Mouse (Mus musculus): ENCODE measurements at regions not wholly inside any gene's neighbourhood (a gene's known extent, or its start where the extent isn't known, plus 50 kb on each side); places are given as distances from the start of the nearest gene placed in this dataset.
A peak's percentile ranks its signal among the peaks of the same experiment; 100 is the strongest.
"Not testable (repeated sequence)": the region's sequence is repeated elsewhere in the genome, so short reads cannot be mapped to it uniquely, and the experiment has no call there.

DNA sequence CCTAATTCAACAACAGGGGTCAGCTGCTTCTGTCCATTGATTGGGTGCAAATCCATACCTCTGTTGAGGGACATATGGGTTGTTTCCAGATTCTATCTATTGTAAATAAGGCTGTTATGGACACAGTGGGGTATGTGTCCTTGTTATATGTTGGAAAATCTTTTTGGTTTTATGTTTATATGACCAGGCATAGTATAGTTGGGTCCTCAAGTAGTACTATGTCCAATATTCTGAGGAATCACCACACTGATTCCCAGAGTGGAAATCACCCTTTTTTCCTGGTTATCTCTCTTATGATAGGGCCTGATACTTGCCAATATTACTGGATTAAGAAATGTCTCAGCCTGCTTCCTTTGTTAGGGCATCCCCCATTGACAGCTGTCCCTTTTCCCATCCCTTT is 1471.0 kb downstream of the Kcnt2 start:
- DNase-seq (ENCODE audit: low read depth, low spot score), result no peak

DNA sequence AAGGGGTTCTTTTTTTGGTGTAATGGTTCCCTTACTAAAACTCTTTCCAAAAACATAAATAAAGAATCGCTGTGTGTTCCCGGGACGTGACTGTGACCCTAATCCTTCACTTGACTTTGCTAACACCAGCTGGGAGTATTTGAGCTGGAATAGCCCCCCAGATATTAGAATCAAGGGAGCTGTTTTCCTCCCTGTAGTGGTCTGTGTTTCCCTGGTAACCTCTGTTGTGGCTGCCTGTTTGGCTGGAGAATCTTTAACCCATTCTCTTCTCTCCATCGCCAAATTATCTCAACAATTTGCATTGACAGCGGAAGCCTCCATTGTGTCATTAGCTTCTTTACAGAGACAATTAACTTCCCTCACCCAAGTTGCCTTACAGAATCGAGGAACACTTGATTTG is 1471.6 kb downstream of the Kcnt2 start:
- DNase-seq (ENCODE audit: low read depth, low spot score), result no peak

- peak; percentile 0 for DNase-seq (ENCODE audit: low read depth, low spot score)
Measured at GRCm38 (mm10) chr1:141741299-141741698, 1495.3 kb downstream of the Kcnt2 start.

DNA sequence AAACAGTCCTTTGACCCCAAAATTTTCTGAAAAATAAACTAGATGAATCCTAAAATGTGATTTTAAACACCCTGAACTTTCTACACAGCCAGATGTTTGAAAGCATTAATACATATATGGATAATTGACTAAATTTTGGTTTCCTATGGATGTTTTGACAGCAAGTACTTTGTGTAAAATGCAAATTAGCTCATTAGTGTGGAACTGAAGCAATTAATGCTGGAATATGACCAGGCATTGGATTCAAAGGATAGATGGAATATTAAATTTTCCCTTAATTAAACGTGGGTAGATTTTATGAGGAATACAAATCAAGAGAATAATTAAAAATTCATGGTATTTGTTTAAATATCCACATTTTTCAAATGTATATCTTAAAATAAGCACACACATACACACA is 1530.1 kb downstream of the Kcnt2 start:
- no peak for DNase-seq (ENCODE audit: low read depth, low spot score)

DNA sequence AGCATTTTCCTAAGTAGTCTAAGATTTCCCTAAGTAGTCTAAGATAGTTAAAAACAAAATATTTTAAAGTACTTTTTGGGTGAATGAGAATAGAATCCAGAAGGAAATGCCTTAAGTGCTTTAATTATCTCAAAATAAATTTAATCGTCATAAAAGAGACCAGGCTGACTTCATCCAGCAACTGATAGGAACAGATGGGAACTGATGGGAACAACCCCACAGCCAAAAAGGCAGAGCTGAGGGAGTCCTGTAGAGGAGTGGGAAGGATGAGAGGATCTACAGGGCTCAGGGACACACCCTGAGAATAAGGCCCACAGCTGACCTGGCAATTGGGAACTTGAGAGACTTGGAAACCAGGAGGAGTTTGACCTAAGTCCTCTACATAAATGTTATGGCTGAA is 1537.4 kb downstream of the Kcnt2 start:
- peak; percentile 58 for DNase-seq (ENCODE audit: low read depth, low spot score)

- DNase-seq (ENCODE audit: low read depth, low spot score), result peak; percentile 79
Measured at GRCm38 (mm10) chr1:141813315-141814158, 1567.6 kb downstream of the Kcnt2 start.

DNA sequence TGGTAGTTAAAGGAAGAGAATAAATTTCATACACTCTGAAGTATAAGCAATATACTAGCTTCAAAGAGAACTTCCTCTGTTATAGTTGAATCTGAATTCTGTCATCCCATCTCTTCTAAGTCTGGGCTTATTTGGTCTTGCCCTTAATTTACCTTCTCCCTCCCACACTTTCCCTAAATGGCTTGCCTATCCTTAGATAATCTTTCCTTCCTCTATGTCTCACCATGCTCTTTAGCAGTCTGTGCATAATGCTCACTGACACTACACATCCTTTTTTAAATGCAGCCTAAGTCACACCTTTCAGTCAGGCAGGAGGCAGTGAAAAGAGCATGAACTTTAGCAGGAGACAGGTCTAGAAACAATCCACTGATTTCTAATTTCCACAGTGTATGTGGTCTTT is 1585.5 kb downstream of the Kcnt2 start:
- DNase-seq (ENCODE audit: low read depth, low spot score), result peak; percentile 69

DNA sequence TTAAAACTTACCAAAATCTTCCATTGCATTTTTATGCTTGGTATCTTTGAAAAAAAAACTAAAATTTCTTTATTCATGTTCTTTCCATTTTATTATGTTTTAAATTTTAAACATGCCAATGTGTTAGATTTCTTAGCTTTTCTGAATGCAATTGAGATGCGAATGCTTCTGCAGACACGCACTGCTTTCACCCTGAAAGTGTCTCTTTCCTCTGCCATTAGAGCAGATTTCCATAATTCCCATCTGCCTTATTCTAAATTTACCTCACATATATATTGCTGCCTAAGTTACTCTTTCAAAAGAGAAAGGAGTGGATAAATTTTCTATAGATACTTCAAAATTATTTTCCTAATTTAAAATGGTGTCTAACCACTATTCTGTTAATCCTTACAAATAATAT is 1596.6 kb downstream of the Kcnt2 start:
- peak; percentile 42 for DNase-seq (ENCODE audit: low read depth, low spot score)

DNA sequence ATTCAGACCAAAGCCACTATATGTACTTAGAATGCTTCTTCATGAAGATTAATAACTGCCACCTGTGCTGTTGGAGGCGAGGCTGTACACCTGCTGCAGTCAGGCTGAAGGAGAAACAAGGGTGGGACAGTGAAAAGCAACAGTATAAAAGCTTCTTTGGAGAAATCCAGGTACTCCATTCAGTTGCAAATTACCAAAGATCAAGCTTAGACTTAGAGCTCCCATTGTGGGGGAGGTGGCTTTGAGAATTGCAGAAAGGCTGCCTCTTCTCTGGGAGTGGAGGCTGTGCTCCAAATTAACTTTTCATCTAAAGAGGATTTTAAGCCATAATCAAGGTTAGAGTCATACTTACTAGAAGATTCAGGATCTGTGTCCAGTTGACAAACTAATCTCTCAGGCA is 1607.9 kb downstream of the Kcnt2 start:
- not testable (repeated sequence) for DNase-seq (ENCODE audit: low read depth, low spot score)

- no peak for DNase-seq (ENCODE audit: low read depth, low spot score)
Measured at GRCm38 (mm10) chr1:141884356-141884755, 1638.4 kb downstream of the Kcnt2 start.

DNA sequence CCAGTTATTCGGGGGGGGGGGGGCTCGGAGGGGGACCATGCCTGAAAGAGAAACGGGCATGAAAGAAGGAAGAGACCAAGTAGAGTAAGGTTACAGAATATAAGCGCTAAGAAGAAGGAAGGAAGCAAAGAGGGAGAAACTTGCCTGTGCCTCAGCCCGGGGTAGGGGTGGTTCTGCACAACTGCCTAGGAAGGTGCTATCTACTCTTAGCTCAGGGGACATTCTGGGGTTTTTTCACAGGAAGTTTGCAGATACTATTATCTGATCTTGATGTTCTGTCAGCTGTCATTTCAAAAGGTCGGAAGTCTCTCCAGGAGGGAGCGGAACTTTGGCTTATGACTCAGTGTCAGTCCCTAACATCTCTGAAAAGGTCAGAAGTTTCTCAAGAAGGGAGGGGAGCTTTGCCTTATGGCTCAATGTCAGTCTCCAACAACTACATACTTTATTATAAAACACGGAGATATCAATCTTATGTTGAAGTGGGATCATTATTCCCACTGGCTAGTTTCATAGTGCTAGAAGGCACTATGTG is 1652.0 kb downstream of the Kcnt2 start:
- DNase-seq (ENCODE audit: low read depth, low spot score), result no peak

DNA sequence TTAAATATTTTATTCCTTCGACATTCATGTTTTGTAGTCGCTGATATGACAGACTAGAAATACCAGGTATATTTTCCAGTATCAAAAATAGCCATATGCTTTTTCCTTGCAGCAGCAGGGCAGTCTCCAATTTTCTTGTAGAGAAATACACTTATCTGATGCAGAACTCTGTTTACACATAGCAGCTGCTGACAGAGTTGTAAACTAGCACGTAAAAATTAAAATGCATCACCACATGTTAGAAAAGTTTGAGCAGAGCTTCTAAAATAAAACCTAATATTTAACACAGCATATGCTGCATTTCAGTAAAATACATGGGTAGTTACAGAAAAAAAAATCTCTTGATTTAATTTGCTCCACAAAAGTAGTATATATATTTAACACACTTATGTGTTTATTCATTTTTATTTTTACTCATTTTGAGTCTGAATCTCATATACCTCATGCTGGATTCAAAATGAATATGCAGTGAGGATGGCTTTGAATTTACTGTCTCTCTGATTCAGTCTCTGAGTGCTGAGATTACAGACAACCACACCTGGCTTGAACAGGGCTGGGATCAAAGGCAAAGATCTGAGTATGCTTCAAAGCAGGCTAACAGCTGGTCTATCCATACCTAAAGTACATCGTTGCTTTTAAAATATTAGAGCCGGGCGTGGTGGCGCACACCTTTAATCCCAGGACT is 1665.9 kb downstream of the Kcnt2 start:
- DNase-seq (ENCODE audit: low read depth, low spot score), result peak; percentile 47

GRCm38 (mm10) chr1:141926194-141926593 is 1680.2 kb downstream of the Kcnt2 start:
- no peak for DNase-seq (ENCODE audit: low read depth, low spot score)

DNA sequence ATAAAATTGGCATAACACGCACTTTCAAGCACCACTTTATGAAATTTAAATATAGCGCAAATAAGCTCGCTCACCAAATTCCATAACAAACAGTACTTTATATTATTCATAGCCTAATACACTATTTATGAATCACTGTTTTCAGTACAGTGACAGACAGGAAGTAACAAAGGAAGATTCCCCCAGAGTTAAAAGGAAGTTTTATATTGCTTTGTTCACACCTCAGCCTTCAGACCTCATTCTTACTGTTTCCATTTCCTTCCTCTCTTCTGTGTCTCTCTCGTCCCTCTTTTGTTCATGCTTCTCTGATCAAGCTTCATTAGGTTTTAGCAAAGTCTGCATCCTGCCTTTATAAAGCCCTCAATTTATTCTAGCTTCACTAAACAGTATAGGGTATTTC is 1680.8 kb downstream of the Kcnt2 start:
- DNase-seq (ENCODE audit: low read depth, low spot score), result no peak

GRCm38 (mm10) chr1:141948055-141948454 is 1692.4 kb upstream of the B3galt2 start:
- DNase-seq (ENCODE audit: low read depth, low spot score), result no peak

DNA sequence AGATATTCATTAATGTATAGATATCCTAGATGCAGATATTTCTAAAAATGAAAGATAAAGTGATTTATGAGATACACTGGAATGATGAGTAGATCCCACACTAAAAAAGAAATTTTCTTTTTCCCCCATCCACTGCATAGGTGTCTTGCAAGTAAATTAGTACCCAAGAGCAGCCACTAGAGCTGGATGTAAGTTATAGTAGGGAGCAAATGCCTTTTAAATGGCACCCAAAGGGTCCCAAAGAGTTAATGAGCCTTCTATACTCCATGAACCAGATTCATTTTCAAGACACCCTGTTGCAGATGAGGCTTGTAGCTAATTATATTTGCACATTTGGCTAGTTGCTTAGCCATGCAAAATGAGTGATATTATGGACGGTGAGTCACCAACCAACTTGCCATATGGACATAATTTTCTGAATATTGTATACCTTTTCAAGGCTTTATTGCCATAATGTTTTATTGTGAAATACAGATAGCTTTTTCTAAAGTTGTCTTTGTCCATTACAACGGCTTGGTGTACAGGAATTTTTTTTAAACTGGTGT is 1686.1 kb upstream of the B3galt2 start:
- DNase-seq (ENCODE audit: low read depth, low spot score), result no peak

DNA sequence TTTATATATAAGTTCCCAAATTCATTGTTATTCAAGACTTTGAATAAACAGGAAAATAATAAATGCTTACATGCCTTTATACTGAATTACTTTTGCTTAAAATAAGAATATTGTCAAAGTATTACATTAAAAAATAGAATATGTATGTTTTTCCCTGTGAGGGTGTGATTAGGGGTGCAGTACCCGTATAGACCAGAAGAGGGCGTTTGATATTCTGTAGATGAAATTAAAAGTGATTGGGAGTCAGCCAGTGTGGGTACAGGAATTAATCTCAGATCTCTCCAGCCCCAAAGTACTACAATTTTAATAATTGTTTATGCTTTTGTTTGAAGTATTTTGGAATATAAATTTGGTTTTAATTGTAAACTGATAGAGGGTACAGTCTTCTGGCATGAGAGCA is 1678.7 kb upstream of the B3galt2 start:
- no peak for DNase-seq (ENCODE audit: low read depth, low spot score)

GRCm38 (mm10) chr1:141968133-141968532 is 1672.3 kb upstream of the B3galt2 start:
- DNase-seq (ENCODE audit: low read depth, low spot score), result peak; percentile 72

GRCm38 (mm10) chr1:141974329-141974728 is 1666.1 kb upstream of the B3galt2 start:
- DNase-seq (ENCODE audit: low read depth, low spot score), result peak; percentile 34

- peak; percentile 29 for DNase-seq (ENCODE audit: low read depth, low spot score)
Measured at GRCm38 (mm10) chr1:141999769-142000168, 1640.7 kb upstream of the B3galt2 start.

GRCm38 (mm10) chr1:142000335-142000734 is 1640.1 kb upstream of the B3galt2 start:
- no peak for DNase-seq (ENCODE audit: low read depth, low spot score)

DNA sequence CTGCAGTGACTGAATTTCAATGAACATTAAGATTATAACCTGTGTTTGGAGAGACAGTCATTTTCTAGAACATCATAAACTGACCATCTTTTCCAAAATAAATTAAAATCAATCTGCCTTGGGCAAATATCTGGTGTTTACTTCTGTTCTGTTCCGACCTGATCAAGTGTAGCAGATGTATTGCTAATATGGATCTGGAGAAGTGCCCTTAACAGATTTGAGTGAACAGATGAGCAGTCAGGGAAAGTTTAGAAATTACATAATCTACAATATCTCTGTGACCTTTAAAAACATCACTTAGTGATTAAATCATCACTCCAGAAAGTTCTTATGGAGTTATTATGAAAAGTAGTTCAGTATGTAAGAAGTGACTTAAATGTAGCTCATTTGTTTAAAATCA is 1634.1 kb upstream of the B3galt2 start:
- peak; percentile 29 for DNase-seq (ENCODE audit: low read depth, low spot score)

Measured in telencephalon, adult 2 months (tissue).